Mouse (Mus musculus) G1E (cell line): ENCODE measurements around the gene Adam19.

Experiments
- CTCF ChIP-seq: IDR thresholded peaks from 2 replicates; pipeline ENCODE4 v1.5.1; 2012; ENCODE audit warnings: low read depth, low read length, inconsistent platforms, mixed read lengths
- GATA1 ChIP-seq: IDR thresholded peaks from 2 replicates; pipeline ENCODE4 v1.6.1; 2012; ENCODE audit warnings: borderline replicate concordance, low read length, inconsistent platforms, mixed read lengths
- GATA2 ChIP-seq: IDR thresholded peaks from 2 replicates; pipeline ENCODE4 v1.6.1; 2012; ENCODE audit warnings: low read depth, low read length, inconsistent platforms, borderline replicate concordance
- POLR2AphosphoS5 ChIP-seq: IDR thresholded peaks from 2 replicates; pipeline ENCODE4 v1.6.1; 2012; ENCODE audit warnings: low read depth, low read length, inconsistent platforms; ENCODE audit not compliant: insufficient replicate concordance

- TF ChIP-seq GATA2 (no peak), GATA1 (no peak), CTCF (no peak), POLR2AphosphoS5 (no peak)
Measured at GRCm38 (mm10) chr11:46022983-46023382, 32.8 kb upstream of the Adam19 start.
